Comparison of ENCODE assay signal across 7 mouse cellular contexts in genomic region chr8:120683602-120684001, GRCm38 (mm10). TPM values are rescaled to one million over a fixed set of nuclear protein-coding genes. Genes with fewer than 3 reads are reported as not detected.
A peak's percentile ranks its signal among the peaks of the same experiment; 100 is the strongest.
DNase-seq lines count a peak whose midpoint lies in the region; ATAC-seq and TF ChIP-seq lines count a peak whose summit lies in the region.

No protein-coding gene starts in this region.

- DNase-seq in midbrain, embryonic 10.5 days (ENCODE audit: low spot score) = peak; percentile 64
- peak; percentile 57 for DNase-seq in WW6 (ENCODE audit: low read depth, low spot score)
- peak; percentile 68 for DNase-seq in embryo, embryonic 9.5 days (ENCODE audit: extremely low spot score)
- peak; percentile 90 for DNase-seq in intestine, embryonic 14.5 days (ENCODE audit: low spot score)
- DNase-seq in lung, postnatal 0 days (ENCODE audit: low spot score) = peak; percentile 68
- peak; percentile 61 to 86 for DNase-seq in spleen, postnatal 10 days (ENCODE audit: low spot score in 2 of 2)

- no peak overlapping the region for H3K9ac ChIP-seq in midbrain, embryonic 13.5 days (replicated peaks)
- H3K9ac ChIP-seq in intestine, embryonic 14.5 days (ENCODE audit: low read length) = no peak overlapping the region
- no peak overlapping the region for H3K9ac ChIP-seq in lung, postnatal 0 days (replicated peaks; ENCODE audit: low read depth)

- H3K4me2 ChIP-seq in midbrain, embryonic 13.5 days (replicated peaks) = no peak overlapping the region
- no peak overlapping the region for H3K4me2 ChIP-seq in intestine, embryonic 14.5 days (ENCODE audit: low read length)
- no peak overlapping the region for H3K4me2 ChIP-seq in lung, postnatal 0 days (replicated peaks; ENCODE audit: low read depth, low read length)

- H3K36me3 ChIP-seq in midbrain, embryonic 10.5 days = no peaks in the 10 kb centered on the region
- no peaks in the 10 kb centered on the region for H3K36me3 ChIP-seq in midbrain, embryonic 13.5 days
- H3K36me3 ChIP-seq in intestine, embryonic 14.5 days (ENCODE audit: control insufficient read depth, insufficient read depth, low read length) = no peaks in the 10 kb centered on the region
- no peaks in the 10 kb centered on the region for H3K36me3 ChIP-seq in lung, postnatal 0 days (ENCODE audit: insufficient read depth, low read length)

- H3K4me1 ChIP-seq in midbrain, embryonic 10.5 days = peaks cover 13% of the 10 kb centered on the region
- 0 out of 2 replicates have a peak, but pooled peaks cover 2% of the 10 kb centered on the region for H3K4me1 ChIP-seq in midbrain, embryonic 13.5 days (replicated peaks)
- H3K4me1 ChIP-seq in intestine, embryonic 14.5 days (replicated peaks; ENCODE audit: control insufficient read depth, insufficient read depth, low read length) = peaks cover 22% of the 10 kb centered on the region
- H3K4me1 ChIP-seq in lung, postnatal 0 days (ENCODE audit: insufficient read depth, low read depth, low read length) = 0 out of 2 replicates have a peak, but pooled peaks cover 3% of the 10 kb centered on the region

- no peak overlapping the region for H3K27ac ChIP-seq in midbrain, embryonic 10.5 days (replicated peaks)
- H3K27ac ChIP-seq in midbrain, embryonic 13.5 days = no peak overlapping the region
- no peak overlapping the region for H3K27ac ChIP-seq in intestine, embryonic 14.5 days (ENCODE audit: low read depth)
- no peak overlapping the region for H3K27ac ChIP-seq in lung, postnatal 0 days (ENCODE audit: low read length)

- TF ChIP-seq CTCF in lung, postnatal 0 days (IDR thresholded peaks at IDR 0.05) = peak; percentile 88

- H3K27me3 ChIP-seq in midbrain, embryonic 10.5 days (ENCODE audit: low read depth, poor library complexity, severe bottlenecking) = peaks cover 37% of the 10 kb centered on the region
- H3K27me3 ChIP-seq in midbrain, embryonic 13.5 days = no peaks in the 10 kb centered on the region
- no peaks in the 10 kb centered on the region for H3K27me3 ChIP-seq in intestine, embryonic 14.5 days (replicated peaks; ENCODE audit: control insufficient read depth, insufficient read depth, low read length)
- H3K27me3 ChIP-seq in lung, postnatal 0 days (replicated peaks; ENCODE audit: insufficient read depth, low read length) = no peaks in the 10 kb centered on the region

- no peak overlapping the region for H3K4me3 ChIP-seq in midbrain, embryonic 10.5 days
- no peak overlapping the region for H3K4me3 ChIP-seq in midbrain, embryonic 13.5 days (replicated peaks)
- no peak overlapping the region for H3K4me3 ChIP-seq in intestine, embryonic 14.5 days (ENCODE audit: low read depth, low read length)
- no peak overlapping the region for H3K4me3 ChIP-seq in lung, postnatal 0 days (ENCODE audit: low read depth, low read length)

- no peak for TF ChIP-seq EP300 in lung, postnatal 0 days (IDR thresholded peaks at IDR 0.05)

- H3K9me3 ChIP-seq in midbrain, embryonic 10.5 days (replicated peaks) = no peaks in the 10 kb centered on the region
- H3K9me3 ChIP-seq in midbrain, embryonic 13.5 days = no peaks in the 10 kb centered on the region
- no peaks in the 10 kb centered on the region for H3K9me3 ChIP-seq in intestine, embryonic 14.5 days (ENCODE audit: control insufficient read depth, low read length)
- no peaks in the 10 kb centered on the region for H3K9me3 ChIP-seq in lung, postnatal 0 days (ENCODE audit: low read length)

- ATAC-seq in midbrain, embryonic 13.5 days = no peak
- ATAC-seq in intestine, embryonic 14.5 days (replicated peaks; ENCODE audit: low FRiP score, low TSS enrichment, low read depth) = no peak
- ATAC-seq in lung, postnatal 0 days = peak; percentile 57

- WGBS in midbrain, embryonic 10.5 days = 19% methylated on average over 10 of the region's 10 CpGs
- 17% methylated on average over 10 of the region's 10 CpGs for WGBS in midbrain, embryonic 13.5 days
- 16% methylated on average over 10 of the region's 10 CpGs for WGBS in intestine, embryonic 14.5 days
- WGBS in lung, postnatal 0 days = 12% methylated on average over 10 of the region's 10 CpGs

RNA-seq across cellular contexts. Expression of gene Emc8, which starts 15.2 kb away (rescaled TPM):
- 347 and 384 TPM in 2 replicates for polyA plus RNA-seq in midbrain, embryonic 10.5 days (2016; fragmentation: Nextera tagmentation; extraction: Ambion mirVana)
- polyA plus RNA-seq in midbrain, embryonic 13.5 days (2015; fragmentation: Nextera tagmentation; extraction: Ambion mirVana) = 161 and 180 TPM in 2 replicates
- polyA plus RNA-seq in intestine, embryonic 14.5 days (2014; fragmentation: Nextera tagmentation; extraction: Ambion mirVana) = 290 and 294 TPM in 2 replicates
- 131 and 137 TPM in 2 replicates for polyA plus RNA-seq in lung, postnatal 0 days (2015; fragmentation: Nextera tagmentation; extraction: Ambion mirVana)

RNA-seq across cellular contexts. Expression of gene Cox4i1, which starts 15.6 kb away (rescaled TPM):
- polyA plus RNA-seq in midbrain, embryonic 10.5 days (2016; fragmentation: Nextera tagmentation; extraction: Ambion mirVana) = 948 and 963 TPM in 2 replicates
- 1,057 and 1,066 TPM in 2 replicates for polyA plus RNA-seq in midbrain, embryonic 13.5 days (2015; fragmentation: Nextera tagmentation; extraction: Ambion mirVana)
- 1,269 and 1,281 TPM in 2 replicates for polyA plus RNA-seq in intestine, embryonic 14.5 days (2014; fragmentation: Nextera tagmentation; extraction: Ambion mirVana)
- 1,092 and 1,166 TPM in 2 replicates for polyA plus RNA-seq in lung, postnatal 0 days (2015; fragmentation: Nextera tagmentation; extraction: Ambion mirVana)

RNA-seq across cellular contexts. Expression of gene Gm27021, which starts 15.7 kb away (rescaled TPM):
- 3.1 and 3.5 TPM in 2 replicates for polyA plus RNA-seq in midbrain, embryonic 10.5 days (2016; fragmentation: Nextera tagmentation; extraction: Ambion mirVana)
- polyA plus RNA-seq in midbrain, embryonic 13.5 days (2015; fragmentation: Nextera tagmentation; extraction: Ambion mirVana) = 5.2 and 5.3 TPM in 2 replicates
- polyA plus RNA-seq in intestine, embryonic 14.5 days (2014; fragmentation: Nextera tagmentation; extraction: Ambion mirVana) = 0.62 and 1.7 TPM in 2 replicates
- 1.00 and 1.3 TPM in 2 replicates for polyA plus RNA-seq in lung, postnatal 0 days (2015; fragmentation: Nextera tagmentation; extraction: Ambion mirVana)

RNA-seq across cellular contexts. Expression of gene 1190005I06Rik, which starts 36.2 kb away (rescaled TPM):
- polyA plus RNA-seq in midbrain, embryonic 10.5 days (2016; fragmentation: Nextera tagmentation; extraction: Ambion mirVana) = 3.9 TPM in 2 replicates
- 6.0 and 8.3 TPM in 2 replicates for polyA plus RNA-seq in midbrain, embryonic 13.5 days (2015; fragmentation: Nextera tagmentation; extraction: Ambion mirVana)
- polyA plus RNA-seq in intestine, embryonic 14.5 days (2014; fragmentation: Nextera tagmentation; extraction: Ambion mirVana) = 1.6 and 2.8 TPM in 2 replicates
- polyA plus RNA-seq in lung, postnatal 0 days (2015; fragmentation: Nextera tagmentation; extraction: Ambion mirVana) = 2.0 and 2.1 TPM in 2 replicates

RNA-seq across cellular contexts. Expression of gene Irf8, which starts 52.6 kb away (rescaled TPM):
- polyA plus RNA-seq in midbrain, embryonic 10.5 days (2016; fragmentation: Nextera tagmentation; extraction: Ambion mirVana) = 6.9 and 7.6 TPM in 2 replicates
- polyA plus RNA-seq in midbrain, embryonic 13.5 days (2015; fragmentation: Nextera tagmentation; extraction: Ambion mirVana) = 3.5 and 3.9 TPM in 2 replicates
- 26.9 and 32.2 TPM in 2 replicates for polyA plus RNA-seq in intestine, embryonic 14.5 days (2014; fragmentation: Nextera tagmentation; extraction: Ambion mirVana)
- polyA plus RNA-seq in lung, postnatal 0 days (2015; fragmentation: Nextera tagmentation; extraction: Ambion mirVana) = 36.0 and 36.4 TPM in 2 replicates
